Mouse (Mus musculus): ENCODE measurements around the gene Gpc6.

Gene Gpc6

DNA sequence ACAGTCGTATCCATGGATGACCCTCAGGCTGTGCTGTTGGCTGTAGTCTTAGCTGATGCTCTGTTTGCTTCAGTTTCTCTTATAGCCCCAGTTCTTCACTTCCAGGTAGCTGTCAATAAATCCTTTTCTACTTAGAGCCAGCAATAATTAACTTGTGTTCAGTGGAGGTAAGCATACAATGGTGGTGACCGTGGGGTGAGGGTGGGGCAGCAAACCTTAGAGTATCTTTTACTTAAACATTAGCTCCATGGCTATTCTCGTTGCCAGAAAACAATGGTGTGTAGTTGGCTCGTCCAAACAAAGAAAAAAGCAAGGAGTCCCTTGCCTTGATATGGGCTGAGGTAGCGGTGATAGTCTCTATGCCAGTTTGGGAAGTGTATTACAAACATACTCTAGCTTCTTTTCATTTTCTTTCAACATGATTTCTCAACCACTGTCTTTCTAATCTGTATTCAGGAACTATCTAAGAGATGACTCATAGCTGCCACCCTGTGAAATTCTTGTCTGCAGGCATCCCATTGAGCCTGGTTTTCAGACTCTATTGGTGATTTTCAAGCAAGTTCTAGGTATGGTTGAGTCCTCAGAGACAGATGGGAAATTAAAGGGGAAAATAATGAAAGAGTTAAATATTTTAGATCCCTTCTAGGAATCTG lies 22.9 kb downstream of the Gpc6 start:
- DNase-seq, result no peak

DNA sequence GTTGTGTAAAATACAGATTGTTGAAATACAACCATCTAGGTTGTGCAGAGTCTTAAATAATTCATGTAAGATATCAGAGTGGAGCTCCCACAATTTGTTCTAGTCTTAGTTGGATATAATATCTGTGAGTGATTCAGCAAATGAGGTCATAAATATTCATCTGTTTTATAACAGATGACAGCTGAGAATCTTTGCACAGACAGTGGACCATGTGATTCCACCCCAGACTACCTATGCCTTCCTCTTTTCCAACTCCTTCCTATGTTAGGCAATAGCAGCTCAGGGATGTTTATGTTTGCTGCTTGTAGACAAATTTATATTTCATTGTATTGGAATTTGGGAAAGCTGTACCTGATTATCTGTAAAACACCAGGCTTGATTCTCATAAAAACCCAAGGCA lies 32.0 kb downstream of the Gpc6 start:
- DNase-seq, result no peak

DNA sequence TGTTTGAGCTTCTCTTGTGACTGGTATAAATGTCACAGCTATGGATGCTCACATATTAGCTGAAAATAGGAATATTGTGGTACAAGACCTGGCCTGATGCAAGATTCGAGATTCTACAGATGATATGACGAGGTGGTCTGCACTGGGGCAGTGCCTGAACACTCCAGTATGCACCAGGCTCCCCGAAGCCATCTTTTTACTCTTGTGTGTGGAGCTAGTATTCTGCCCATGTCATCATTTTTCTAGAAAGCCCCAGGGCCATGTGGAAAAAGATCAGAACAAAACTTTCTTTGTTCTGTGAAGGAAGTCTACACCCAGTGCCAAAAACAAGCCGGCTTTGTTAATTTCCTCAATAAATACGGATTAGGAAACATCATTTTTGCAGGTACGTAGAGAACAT lies 39.7 kb downstream of the Gpc6 start:
- DNase-seq, result no peak

DNA sequence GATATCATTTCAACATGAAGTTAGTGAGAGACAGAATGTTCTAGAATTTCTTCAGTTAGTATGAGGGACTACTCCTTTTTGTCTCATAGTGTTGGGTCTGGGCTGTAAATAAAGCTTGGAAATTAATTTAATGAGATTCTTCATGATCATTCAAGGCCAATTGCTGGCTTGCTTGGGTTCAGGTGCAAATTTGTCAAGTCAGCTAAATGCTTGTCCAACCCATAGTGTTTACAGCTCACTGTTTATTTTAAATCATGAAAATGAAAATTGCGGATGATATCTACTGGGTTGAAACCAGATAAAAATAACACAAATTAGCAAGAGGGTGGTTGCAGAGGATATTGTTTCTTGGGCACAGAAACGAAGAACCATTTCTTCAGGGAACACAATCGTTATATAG lies 49.6 kb downstream of the Gpc6 start:
- no peak for DNase-seq

DNA sequence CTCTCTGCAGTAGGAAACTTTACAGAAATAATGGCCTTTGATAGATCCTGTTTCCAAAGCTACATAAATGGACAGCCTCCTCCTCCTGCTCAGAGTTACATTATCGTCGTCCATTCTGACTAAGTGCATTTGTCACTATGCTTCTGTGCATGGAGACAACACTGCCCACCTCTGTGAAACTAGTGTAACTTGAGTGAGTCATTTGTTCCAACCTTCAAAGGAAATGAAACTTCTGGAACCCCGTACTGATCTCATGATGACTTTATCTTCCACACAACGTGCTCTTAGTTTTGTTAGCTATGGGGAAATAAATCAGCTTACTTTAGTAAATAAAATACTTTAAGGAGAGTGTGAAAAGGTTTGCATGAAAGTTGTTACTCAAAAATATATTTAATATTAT lies 50.1 kb downstream of the Gpc6 start:
- no peak for DNase-seq

DNA sequence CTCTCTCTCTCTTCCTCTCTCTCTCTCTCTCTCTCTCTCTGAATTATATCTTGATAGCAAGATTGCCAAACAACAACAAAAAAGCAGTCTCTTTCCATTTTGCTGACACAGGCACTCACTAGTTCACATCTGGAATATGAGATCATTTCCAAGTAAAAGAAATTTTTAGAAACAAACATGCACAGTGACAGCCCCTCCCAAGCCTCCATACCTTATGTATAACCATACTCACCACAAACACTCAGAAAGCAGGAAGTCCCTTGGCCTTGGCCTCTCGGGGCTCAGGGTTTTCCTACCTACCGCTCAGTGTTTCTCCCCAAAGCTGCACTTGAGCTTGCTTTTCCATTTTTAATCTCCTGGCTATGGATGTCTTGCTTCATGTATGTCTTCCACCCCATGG lies 52.1 kb downstream of the Gpc6 start:
- no peak for DNase-seq

DNA sequence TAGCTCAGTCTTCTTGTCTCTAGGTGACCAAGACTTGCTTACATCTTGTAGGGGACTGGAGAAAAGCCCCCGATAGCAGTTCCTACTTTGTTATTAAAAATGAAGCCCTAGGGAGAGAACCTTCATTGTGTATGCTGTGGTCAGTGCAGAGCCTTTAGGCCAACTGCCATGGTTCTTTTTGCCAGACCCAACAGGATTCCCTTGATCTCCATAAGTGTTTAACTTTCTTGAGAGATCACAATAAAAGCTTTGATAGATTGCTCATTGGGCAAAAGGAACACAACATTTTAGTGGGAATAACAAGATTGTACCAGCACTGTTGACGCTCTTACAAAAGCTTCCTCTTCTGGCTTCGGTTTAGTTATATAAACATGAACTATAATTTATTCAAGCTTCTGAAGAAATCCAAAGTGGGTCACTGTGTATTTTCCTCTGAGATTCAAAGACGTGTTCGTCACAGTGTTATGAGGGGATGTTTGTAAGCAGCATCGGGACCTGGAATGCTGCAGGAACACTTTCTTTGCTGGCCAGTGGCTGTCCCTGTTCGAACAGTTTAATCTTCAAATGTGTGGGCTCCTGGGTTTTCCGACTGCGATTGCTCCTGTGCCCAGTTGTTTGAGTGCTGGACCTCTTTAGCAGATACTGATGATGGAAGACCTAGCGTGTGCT lies 54.7 kb downstream of the Gpc6 start:
- no peak for DNase-seq

DNA sequence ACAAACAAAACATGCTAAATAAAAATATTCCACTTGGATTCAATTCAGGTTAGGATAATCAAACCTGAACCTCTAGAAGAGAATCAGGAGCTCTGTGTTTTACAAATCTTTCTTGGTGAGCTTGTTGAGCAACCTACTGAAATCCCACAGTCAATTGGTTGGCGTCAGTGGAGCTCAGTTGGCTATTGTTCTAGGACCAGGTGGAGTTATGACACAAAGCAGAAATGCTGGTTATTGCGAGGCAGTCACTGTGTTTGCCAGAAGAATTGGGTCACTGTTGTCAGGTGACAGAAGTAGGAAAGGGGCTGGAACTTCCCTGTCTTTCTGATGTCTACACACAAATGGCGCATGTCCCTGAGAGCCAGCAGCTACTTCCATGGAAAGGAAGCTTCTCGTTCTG lies 56.6 kb downstream of the Gpc6 start:
- DNase-seq, result no peak

DNA sequence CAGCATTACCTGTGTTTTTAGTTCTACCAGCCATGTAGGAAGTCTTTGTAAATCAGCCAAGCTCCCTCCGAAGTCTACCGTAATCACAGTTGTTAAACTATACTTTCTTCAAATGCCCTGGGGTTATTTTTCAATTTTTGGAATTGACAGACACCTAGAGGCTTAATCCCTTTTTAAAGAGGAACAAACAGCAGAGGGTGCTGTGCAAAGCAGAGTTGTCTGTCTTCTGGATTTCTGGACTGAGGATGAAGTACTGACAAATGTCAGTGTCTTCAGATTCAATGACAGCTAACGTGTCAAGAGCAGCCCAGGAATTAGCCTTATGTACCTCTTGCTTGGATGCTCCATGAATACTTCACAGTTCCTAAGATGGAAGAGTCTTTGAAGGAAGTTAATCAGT lies 62.2 kb downstream of the Gpc6 start:
- DNase-seq, result no peak

DNA sequence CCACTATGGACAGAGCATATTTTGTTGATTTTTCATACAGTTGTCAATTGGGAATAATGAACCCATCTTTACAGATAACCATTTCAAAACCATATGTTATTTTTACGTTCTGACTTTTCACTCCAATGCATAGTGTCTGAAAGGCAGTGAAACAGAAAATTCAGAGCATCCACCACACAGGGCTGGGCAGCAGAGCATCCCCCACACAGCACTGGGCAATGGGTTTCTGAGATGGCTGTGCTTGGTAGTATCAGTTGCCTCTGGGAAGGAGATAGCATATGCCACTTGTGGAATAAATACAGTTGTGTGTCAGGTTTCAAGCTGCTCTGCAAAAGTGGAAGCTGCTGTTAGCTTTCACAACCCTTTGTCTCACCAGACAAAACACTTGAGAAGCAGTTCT lies 75.3 kb downstream of the Gpc6 start:
- DNase-seq, result no peak

DNA sequence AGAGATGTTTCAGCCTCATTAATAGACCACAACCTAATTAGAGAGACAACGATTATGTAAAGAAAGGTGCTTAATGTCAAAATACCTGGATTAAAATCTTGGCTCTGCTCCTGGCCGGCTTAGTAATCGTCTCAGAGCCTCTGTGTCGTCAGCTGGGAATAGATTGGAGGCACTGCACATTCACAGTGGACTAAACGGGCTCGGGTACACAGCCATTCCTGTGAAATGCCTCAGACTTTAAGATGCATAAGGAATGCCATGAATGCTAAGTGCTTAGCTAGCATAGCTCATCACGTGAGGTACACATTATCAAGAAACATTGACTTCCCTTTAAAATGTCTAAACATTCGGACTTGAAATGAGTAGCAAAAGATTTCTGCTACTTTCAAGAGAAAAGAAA lies 77.2 kb downstream of the Gpc6 start:
- DNase-seq, result no peak

DNA sequence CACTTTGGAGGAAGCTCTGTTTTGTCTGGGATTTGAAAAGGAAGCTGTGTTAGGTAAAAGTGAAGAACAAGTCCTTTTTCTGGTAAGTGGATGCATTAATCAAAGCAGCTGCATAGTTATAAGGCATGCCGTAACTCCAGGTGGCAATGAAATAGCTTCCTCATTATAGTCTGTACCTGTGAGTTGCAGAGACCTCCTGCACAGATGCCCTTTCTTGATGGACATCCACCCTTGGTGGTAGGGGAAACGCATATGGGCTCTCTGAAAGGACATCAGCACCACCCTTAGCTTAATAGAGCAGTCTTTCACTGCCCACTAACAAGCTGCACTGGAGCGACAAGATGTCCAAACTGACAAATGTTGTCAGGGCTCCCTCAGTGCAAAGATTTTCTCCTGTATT lies 83.7 kb downstream of the Gpc6 start:
- no peak for DNase-seq

DNA sequence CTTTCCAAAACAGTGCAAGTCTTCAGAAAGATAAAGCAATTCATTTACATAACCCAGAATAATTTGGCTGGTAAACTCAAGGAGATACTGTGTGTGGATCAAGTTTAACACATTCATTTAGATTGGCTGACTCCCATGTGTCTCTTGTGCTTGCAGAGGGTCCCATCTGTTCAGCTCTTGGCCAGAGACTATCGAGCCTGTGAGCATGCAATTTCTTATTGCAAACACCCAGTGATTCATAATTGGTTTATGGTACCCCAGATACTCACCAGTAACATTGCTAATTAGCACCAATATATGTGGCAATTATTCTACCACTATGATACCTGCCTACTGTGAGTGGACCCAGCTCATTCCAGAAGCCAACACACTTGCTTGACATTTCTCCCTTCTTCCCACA lies 87.9 kb downstream of the Gpc6 start:
- DNase-seq, result no peak

DNA sequence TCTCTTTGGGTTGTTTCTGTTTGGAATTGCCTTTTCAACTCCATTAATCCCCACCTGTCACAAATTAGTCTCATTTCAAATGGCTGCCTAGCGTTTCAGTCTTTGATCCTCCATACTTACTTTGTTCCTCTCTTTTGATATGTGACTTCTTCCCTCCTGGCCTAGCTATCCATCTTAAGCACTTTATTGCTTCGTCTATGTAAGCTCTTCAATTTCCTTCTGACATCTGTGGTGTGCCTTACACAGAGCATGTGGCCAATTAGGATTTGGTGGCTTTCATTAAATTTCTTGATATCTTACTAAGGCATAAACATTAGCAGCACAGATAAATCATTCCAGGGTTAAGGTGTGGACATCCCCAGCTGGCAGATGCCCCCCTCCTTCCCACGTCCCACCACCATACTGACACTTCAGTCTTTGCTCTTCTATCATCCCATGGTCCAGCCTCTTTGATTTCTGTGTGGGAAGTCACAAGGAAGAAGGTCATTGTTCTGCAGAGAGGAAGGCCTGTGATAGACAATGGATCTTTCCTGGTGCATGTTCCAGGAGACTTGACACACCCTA lies 88.5 kb downstream of the Gpc6 start:
- no peak for DNase-seq

DNA sequence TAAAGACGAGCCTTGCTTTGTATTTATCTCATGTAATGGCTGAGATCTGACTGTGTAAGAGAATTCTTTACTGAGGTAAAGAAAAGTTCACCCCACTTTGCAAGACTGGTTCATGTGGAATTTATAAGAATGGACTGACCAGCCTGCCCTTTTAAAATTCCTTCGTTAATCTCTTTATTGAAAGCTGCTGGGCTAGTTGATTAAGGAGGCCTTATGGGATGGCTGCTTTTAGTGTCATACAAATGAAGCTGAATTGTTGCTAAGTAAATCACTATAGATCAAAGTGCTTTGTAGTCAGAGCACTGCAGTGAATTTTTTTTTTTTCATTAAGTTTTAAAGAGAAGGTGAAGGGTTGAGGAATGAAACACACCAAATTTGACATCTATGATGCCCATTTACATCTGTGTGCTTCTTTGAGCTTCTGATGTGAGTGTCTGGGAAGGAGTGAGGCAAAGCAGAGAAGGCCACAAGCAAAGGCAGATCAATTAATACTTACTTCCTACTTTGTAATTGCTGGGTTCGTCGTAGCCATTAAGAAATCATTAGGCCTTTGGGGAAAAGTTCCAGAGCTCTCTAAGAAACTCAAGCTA lies 90.3 kb downstream of the Gpc6 start:
- no peak for DNase-seq

DNA sequence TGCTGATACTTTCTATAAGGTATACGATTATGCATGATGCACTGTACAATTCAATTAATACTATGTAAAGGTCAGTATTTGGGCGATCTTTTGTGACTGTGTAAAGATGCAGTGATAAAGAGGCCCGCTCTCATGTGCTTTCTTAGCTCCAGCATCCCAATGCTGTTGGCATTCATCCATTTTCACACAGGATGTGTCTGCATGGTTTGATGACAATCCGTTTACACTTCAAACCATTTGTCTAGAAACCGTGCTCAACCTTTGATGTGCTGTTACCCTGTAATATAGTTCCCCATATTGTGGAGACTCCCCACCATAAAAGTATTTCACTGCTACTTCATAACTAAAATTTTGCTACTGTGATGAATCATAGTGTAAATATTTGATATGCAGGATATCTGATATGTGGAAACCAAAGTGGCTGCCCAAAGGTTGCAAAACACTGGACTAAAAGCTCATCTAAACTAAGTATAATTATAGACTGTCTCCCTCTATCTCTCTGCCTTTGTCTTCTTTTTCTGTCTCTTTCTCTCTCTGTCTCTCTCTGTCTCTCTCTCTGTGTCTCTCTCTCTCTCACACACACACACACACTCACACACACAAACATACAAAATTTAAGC lies 97.2 kb downstream of the Gpc6 start:
- no peak for DNase-seq

DNA sequence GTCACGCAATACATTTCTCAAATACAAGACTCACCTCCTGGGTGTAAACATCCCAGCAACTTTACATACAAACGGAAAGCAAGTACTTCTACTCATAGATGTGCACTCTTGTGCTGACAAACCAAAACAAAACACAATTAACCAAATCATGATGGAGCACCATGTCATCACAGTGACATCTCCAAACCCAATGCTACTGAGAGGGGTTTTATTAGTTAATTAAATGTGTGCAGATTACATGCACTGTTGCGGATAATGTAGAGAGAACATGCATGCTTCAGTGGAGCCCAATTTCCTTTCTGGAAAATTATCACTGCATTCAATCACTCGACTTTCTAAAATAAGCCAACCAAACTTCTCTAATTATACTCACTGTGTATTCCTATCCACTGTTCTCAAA lies 109.0 kb downstream of the Gpc6 start:
- no peak for DNase-seq

DNA sequence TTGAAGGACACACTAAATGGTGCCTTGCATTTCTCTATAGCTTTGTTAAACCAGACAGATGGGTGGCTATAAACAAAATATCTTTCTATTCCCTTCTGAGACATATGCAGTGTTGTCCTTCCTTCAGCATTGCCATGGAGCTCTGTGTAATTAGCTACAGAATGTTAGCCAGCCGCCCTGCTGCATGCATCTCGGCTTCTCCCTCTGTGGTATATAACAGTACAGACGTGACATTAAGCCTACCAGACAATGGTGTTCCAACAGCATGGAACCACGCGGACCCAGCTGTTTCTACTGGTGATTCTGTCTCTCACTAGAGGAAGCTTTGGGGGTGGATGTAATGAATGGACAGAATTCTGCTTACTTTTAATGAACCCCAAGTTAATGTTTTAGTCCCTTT lies 115.9 kb downstream of the Gpc6 start:
- no peak for DNase-seq

DNA sequence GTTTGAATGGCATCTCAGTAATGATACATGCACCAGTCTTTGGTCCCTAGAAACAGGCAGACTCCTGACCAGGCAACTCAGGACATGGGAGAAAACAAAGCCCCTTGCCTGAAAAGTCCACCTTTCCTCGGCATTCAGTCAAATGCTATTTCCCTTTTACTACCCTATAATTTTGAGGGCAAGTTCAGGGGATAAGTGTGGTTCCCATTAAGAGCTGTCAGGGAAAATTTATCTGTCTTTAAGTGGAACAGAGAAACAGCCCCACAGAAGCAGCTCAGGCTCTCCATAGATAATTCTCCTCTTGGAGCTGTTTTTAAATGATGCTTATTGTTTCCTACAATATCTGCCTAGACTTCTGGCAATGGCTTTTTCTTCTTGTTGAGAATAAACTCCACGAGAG lies 123.8 kb downstream of the Gpc6 start:
- no peak for DNase-seq

DNA sequence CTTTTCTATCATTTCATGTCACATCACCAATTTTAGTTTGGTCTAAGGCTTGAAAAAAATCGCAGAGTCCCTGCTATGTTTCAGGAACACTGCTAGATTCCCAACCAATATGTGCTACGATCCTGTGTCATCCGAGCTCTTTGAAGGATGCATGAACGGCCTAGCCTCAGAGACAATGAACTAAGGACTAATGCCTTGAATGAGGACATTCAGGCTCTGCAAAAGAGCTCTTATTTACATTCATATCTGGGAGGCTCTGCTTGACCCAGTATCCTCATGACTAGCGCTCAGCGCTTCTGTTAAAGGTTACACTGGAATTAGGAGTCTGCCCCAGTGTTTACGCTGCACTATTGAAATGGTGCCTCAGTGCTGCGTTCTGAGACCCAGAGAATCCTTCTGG lies 125.8 kb downstream of the Gpc6 start:
- no peak for DNase-seq

DNA sequence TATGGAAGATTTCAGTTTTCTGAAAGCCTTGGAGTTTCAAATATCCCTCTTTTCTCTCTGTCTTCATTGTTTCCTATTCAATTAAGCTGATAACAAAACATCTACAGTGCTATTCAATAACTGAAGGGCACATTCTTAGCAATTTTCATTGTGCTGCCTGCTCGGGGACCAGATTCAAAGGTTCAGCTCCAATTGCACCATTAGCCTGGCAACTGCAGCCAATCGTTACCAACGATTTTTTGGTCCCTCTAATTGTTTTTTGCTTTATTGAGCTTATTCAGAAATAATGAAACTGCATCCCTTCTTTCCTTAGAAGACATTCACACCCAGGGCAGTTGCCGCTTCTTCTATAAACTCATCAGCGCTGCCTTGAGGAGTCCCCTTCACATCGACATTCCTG lies 128.2 kb downstream of the Gpc6 start:
- no peak for DNase-seq

DNA sequence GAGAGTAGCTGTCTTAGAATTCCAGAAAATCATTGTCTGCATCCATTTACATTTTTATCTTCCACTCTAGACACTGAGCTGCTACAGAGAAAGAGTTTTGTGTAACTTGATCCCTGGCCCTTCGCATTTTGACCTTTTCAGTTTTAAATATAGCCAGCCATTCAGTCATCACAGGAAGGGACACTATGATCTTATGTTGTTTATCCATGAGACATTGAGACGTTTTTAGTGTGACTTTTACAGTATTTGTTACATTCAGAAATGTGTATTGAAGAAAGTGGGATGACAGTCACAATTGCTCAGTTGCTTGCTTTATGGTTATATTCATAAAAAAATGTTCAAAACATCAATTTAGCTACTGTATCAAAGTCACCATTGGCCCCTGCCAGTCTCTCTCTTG lies 130.0 kb downstream of the Gpc6 start:
- DNase-seq, result no peak

DNA sequence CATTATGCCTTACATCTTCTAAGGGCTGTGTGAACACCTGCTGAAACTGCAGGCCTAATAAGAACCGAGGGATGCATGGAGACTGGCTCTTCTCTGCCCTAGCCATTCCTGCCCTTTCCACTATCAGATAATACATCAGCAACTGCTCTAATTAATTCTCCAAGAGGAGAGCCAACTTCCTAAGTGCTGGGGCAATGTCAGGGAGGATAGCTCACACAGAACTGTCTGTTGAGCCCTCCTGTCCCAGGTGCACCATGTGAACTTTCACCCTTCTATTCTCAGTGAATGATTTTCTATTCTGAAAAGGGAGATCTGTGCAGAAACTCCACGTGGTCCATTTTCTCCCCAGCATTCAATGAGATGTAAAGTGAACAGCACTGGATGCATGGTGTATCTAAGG lies 136.0 kb downstream of the Gpc6 start:
- DNase-seq, result no peak

DNA sequence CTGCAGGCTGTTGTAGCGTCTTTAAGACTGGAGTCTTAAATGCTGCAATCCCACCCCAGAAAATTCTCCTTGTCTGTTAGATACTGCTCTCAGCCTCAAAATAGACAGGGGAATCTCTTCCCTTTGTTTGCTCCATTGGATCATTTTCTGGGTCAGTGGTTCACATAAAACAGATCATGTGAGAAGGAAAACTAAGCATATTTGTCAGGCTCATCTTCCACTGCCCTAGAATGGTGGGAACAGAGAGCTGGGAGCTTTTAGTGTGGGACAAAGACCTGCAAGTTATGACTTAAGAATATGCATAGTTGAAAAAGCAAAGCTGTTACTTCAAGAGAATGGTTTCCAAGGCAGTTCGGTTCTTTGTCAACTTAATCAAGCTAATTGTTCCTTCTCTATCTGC lies 136.4 kb downstream of the Gpc6 start:
- DNase-seq, result no peak
